Mouse (Mus musculus): ENCODE measurements around the gene Zfp119b.

DNA sequence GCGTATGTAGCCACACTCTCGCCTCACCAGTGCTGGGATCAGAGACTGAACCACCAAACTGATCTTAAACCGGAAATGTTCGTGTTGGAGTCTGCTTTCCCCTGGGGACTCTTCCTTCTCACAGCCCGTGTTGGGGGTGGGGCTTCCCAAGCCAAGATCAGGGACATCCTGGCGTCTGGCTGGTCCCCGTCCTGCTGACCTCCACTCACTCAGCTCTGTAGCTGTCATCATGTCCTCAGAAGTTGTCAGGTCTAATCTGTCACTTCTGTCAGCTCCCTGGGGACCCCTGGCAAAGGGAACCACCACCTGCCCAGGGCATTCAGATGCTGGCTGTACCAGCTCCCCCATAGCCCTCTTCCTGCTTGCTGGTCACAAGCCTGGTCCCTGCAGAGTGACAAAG is 18.9 kb upstream of the Zfp119b start:
- TF ChIP-seq CTCF (IDR thresholded peaks at IDR 0.05; ENCODE audit: low read depth, low read length): no peak
- TF ChIP-seq POLR2A (IDR thresholded peaks at IDR 0.05; ENCODE audit: borderline replicate concordance, low read depth, low read length): no peak
